Mouse (Mus musculus) small intestine, adult 2 months (tissue): ENCODE results near the gene Krtap6-5.
"Not testable (repeated sequence)": the region's sequence is repeated elsewhere in the genome, so short reads cannot be mapped to it uniquely, and the experiment has no call there.

Experiments
- CTCF ChIP-seq: fragments of 200-500 bp; IDR thresholded peaks from 2 replicates; pipeline ENCODE4 v1.5.1; 2012; ENCODE audit warnings: low read depth, mild to moderate bottlenecking, control low read depth, inconsistent platforms, low read length, moderate library complexity, mixed read lengths; ENCODE audit not compliant: insufficient replicate concordance, insufficient read length; ENCODE audit errors: extremely low read depth
- POLR2A ChIP-seq: fragments of 200-500 bp; IDR thresholded peaks from 2 replicates; pipeline ENCODE4 v1.6.1; 2012; ENCODE audit warnings: low read depth, mild to moderate bottlenecking, control low read depth, inconsistent platforms, low read length, moderate library complexity

DNA sequence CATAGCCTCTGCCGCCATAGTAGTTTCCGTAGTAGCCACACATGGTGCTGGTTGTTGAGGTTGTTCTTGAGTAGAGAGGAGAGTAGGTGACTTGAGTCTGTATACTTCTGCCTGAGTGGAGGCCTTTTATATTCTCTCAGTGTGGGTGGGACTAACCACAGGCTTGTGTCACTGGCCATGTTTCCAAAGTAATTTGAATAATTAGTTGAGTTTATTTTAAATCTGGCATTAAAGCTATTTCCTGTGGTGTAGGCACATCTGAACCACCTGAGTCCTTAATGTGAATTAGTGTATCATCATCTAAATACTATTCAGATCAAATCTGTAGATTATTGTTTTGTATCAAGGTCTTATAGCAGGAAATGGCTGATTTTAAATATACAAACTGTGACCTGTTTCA, 16.2 kb upstream of the Krtap6-5 start, which contains the start of gene 1110025L11Rik:
- not testable (repeated sequence) for TF ChIP-seq CTCF, POLR2A
